Mouse (Mus musculus): ENCODE data around the gene Srd5a1. TPM values are rescaled to one million over a fixed set of nuclear protein-coding genes. Genes with fewer than 3 reads are reported as not detected.
"Not testable (repeated sequence)": the region's sequence is repeated elsewhere in the genome, so short reads cannot be mapped to it uniquely, and the experiment has no call there.

Gene Srd5a1
- polyA plus RNA-seq, 1 experiment from 2014 or later: 29.2 TPM

DNA sequence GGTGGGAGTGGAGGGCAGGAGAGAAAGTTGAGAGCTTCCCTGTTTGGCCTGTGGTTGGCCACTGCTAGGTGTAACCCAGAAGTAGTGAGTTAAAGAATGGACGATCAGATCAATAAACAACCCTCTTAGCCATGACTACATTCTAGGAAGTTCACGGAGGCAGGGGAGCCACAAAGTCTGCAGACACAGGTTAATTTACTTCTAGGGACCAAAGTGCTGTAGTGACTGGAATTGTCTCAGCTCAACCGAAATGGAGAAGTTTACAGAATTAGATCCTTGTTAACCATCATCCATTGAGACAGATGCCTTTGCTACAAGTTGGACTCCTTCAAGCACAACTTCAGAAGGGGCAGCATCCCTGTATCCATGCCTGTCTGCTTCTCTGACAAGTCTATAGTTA lies 23.4 kb downstream of the Srd5a1 start:
- Histone ChIP-seq H3K27me3 (ENCODE audit: poor library complexity, severe bottlenecking) (no peaks in the 10 kb centered on the region), H3K36me3 (replicated peaks) (no peaks in the 10 kb centered on the region; the same call in 1 of the 2 replicates), H3K4me1 (peaks cover 8% of the 10 kb centered on the region; the same call in 1 of the 2 replicates), H3K9me3 (no peaks in the 10 kb centered on the region), H3K4me3 (no peak overlapping the region), H3K27ac (no peak overlapping the region)
- 82% methylated on average over 3 of the region's 3 CpGs for WGBS
- DNase-seq (ENCODE audit: extremely low spot score, low spot score): no peak

DNA sequence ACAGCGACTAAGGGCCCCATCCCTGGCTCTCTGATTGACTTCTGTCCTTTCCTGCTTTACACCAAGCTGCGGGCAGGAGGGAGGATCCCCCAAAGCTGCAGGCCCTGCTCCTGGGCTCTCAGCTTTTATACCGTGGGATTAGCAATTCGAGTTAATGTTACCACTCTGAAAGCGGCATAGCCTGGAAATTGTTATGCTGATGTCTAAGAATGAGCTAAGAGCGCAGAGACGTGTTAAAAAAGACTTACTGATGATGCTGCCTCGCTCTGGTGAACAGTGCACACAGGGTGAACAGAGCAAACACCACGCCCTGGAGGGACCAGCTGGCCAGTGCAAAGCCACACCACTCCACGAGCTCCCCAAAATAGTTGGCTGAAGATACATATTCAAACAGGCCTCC lies 24.9 kb downstream of the Srd5a1 start:
- 61% methylated on average over 10 of the region's 10 CpGs for WGBS
- Histone ChIP-seq H3K36me3 (replicated peaks) (no peaks in the 10 kb centered on the region; the same call in 1 of the 2 replicates), H3K27me3 (ENCODE audit: poor library complexity, severe bottlenecking) (no peaks in the 10 kb centered on the region), H3K9me3 (no peaks in the 10 kb centered on the region), H3K4me3 (no peak overlapping the region), H3K4me1 (peaks cover 8% of the 10 kb centered on the region; the same call in 1 of the 2 replicates), H3K27ac (no peak overlapping the region)
- no peak for DNase-seq (ENCODE audit: extremely low spot score, low spot score)

DNA sequence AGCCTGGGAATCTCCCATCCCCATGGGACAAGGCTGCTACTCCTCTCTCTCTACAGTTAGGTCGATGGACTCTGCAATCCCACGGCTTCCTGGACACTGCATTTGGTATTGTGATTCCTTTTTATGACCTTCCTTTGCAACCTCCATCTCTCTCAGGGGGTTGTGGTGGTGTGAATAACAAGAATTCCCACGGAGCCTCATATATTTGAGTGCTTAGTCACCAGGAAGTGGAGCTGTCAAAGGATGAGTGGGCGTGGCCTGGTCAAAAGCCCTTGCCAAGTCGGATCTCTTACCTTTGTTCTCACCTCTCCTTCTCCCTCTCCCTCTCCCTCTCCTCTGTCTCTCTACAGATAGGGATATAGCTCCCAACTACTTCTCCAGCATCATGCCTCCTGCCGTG lies 25.4 kb downstream of the Srd5a1 start:
- Histone ChIP-seq H3K4me1 (peaks cover 8% of the 10 kb centered on the region; the same call in 1 of the 2 replicates), H3K27ac (no peak overlapping the region), H3K36me3 (replicated peaks) (no peaks in the 10 kb centered on the region), H3K27me3 (ENCODE audit: poor library complexity, severe bottlenecking) (no peaks in the 10 kb centered on the region), H3K4me3 (no peak overlapping the region), H3K9me3 (no peaks in the 10 kb centered on the region)
- WGBS: 71% methylated on average over 6 of the region's 6 CpGs
- DNase-seq (ENCODE audit: extremely low spot score, low spot score): no peak

DNA sequence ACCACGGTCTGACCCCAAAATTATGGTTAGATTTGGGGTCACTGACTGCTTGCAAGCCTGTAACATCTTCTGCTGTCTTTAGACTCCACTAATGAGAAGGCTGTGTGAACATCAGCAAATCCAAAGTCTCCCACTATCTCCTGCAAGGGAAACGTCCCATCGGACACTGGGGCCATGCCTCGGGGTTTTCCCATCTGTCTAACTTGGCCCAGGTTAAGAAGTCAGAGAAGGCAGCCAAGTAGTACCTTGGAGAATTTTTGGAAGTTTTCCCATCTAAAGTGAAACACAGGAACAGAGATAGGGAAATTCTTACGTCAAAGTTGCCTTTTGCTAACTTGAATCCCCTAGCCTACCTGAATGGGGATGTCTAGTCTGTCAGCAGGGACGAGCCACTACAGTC lies 27.7 kb downstream of the Srd5a1 start:
- DNase-seq (ENCODE audit: extremely low spot score, low spot score): no peak

DNA sequence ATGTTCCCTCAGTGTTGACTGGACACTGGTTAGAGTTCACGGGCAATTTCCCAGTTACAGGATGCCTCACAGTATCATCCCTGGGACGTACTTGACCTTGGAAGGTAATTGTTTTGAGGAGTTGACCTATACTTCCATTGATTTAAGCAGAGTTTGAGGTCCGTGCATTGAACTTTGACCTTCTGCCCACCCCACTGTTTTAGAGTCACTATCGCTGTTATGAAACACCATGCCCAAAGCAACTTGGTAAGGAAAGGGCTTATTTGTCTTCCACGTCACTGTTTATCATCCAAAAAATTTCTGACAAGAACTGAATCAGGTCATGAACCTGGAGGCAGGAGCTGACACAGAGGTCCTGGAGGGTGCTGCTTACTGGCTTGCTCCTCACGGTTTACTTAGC lies 28.8 kb downstream of the Srd5a1 start:
- peaks cover 8% of the 10 kb centered on the region; the same call in 1 of the 2 replicates for H3K4me1 ChIP-seq
- no peaks in the 10 kb centered on the region for H3K27me3 ChIP-seq (ENCODE audit: poor library complexity, severe bottlenecking)
- no peak overlapping the region for H3K4me3 ChIP-seq
- 91% methylated on average over 6 of the region's 6 CpGs for WGBS
- no peak overlapping the region for H3K27ac ChIP-seq
- DNase-seq (ENCODE audit: extremely low spot score, low spot score): no peak
- no peaks in the 10 kb centered on the region for H3K9me3 ChIP-seq
- H3K36me3 ChIP-seq (replicated peaks): no peaks in the 10 kb centered on the region

More for the DNA sequence above, 27.7 kb downstream of the Srd5a1 start:
- Histone ChIP-seq H3K4me1 (peaks cover 8% of the 10 kb centered on the region; the same call in 1 of the 2 replicates), H3K27me3 (ENCODE audit: poor library complexity, severe bottlenecking) (no peaks in the 10 kb centered on the region), H3K36me3 (replicated peaks) (no peaks in the 10 kb centered on the region), H3K9me3 (no peaks in the 10 kb centered on the region), H3K27ac (no peak overlapping the region), H3K4me3 (no peak overlapping the region)
- WGBS: 94% methylated on average over 6 of the region's 6 CpGs

DNA sequence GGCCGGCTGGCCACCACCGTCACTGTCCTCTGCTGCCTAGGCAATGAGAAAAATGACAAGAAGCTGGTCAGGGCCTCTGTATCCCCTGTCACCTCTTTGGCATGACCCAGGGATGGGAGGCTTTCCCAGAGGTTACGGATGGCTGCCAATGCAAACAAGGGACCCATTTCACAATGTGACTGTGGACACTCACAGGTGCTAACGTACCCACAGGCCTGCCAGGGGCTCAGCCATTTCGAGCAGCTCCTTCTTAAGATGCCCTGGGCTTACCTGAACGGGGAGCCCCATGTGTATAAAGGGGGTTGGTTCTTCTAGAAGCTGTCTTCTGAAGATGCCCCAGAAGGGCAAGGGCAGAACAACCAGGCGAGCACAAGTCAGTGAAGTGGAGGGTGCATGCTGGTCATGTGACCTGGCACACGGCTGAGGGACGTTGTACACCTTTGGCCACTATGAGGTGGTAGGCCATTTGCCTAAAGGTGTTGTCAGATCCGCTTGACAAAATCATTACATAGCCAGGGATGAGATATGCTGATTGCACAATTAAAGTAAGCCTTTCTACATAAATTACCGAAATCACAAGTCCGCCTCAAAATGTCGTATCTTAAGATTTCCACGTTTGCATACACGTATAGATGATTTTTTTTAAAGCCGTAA lies 33.9 kb downstream of the Srd5a1 start:
- Histone ChIP-seq H3K4me3 (no peak overlapping the region), H3K27ac (no peak overlapping the region), H3K36me3 (replicated peaks) (0 out of 2 replicates have a peak, but pooled peaks cover 2% of the 10 kb centered on the region), H3K9me3 (no peaks in the 10 kb centered on the region), H3K27me3 (ENCODE audit: poor library complexity, severe bottlenecking) (no peaks in the 10 kb centered on the region), H3K4me1 (no peaks in the 10 kb centered on the region)
- WGBS: 91% methylated on average over 16 of the region's 16 CpGs
- DNase-seq (ENCODE audit: extremely low spot score, low spot score): no peak

DNA sequence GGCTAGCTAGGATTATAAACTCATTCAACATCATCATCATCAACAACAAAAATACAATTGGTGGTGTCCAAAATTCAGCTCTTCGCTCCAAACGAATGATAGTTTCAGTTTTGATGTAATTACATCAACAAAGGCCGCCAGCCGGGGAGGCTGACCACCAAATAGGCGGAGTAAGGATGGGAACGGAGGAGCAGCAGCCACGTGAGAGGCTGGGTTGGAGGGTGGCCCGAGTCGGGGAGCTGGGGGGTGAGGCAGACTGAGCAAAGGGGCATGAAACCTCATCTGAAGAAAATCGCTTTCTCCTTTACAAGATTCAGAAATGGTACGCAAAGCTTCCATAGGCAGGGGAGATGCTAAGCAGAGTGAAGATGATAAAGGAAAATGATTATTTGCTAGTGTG lies 34.6 kb downstream of the Srd5a1 start:
- H3K27ac ChIP-seq: no peak overlapping the region
- H3K36me3 ChIP-seq (replicated peaks): 0 out of 2 replicates have a peak, but pooled peaks cover 2% of the 10 kb centered on the region
- H3K9me3 ChIP-seq: no peaks in the 10 kb centered on the region
- H3K27me3 ChIP-seq (ENCODE audit: poor library complexity, severe bottlenecking): no peaks in the 10 kb centered on the region
- H3K4me1 ChIP-seq: no peaks in the 10 kb centered on the region
- no peak for DNase-seq (ENCODE audit: extremely low spot score, low spot score)
- 72% methylated on average over 11 of the region's 11 CpGs for WGBS
- H3K4me3 ChIP-seq: no peak overlapping the region

DNA sequence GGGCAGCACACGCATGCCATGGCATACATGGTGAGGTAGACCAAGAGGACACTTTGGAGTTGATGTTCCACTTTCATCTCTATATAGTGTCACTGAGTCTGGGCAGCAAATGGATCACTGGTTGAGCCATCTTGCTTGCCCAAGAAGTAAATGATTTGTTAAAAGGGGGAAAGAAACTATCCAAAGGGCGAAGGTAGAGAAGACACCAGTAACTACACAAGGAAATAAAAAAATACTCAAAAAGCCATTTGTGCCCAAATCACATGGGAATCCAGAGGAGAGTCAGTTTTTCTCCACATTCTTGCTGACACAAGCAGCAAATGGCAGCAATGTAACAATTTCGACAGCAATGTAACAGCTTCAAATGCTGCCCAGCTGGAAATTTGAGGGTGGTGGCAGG lies 38.6 kb downstream of the Srd5a1 start:
- Histone ChIP-seq H3K9me3 (no peaks in the 10 kb centered on the region), H3K4me1 (no peaks in the 10 kb centered on the region), H3K27me3 (ENCODE audit: poor library complexity, severe bottlenecking) (no peaks in the 10 kb centered on the region), H3K4me3 (no peak overlapping the region), H3K36me3 (replicated peaks) (0 out of 2 replicates have a peak, but pooled peaks cover 2% of the 10 kb centered on the region), H3K27ac (no peak overlapping the region)
- no peak for DNase-seq (ENCODE audit: extremely low spot score, low spot score)
- WGBS: 93% methylated on average over 3 of the region's 3 CpGs

DNA sequence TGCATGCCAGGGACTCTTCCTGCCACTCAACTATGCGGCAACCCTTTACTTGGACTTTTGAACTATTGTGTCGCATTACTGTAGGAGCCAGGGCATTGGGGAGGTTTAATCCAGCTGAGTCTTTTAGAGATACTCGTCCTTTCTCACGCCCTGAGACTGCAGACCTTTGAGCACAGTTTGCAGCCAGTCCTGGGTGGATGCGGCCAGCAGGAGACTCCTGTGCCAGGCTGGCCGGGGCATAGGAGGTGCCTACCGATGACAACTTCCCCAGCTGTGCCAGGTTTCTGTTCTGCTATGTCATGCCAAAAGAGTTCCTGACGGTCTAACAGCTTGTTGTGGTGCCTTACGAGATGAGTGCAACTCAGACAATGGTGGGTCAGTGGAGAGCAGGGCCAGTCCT lies 42.0 kb downstream of the Srd5a1 start:
- Histone ChIP-seq H3K27me3 (ENCODE audit: poor library complexity, severe bottlenecking) (no peaks in the 10 kb centered on the region), H3K4me3 (no peak overlapping the region), H3K36me3 (replicated peaks) (0 out of 2 replicates have a peak, but pooled peaks cover 2% of the 10 kb centered on the region), H3K9me3 (no peaks in the 10 kb centered on the region), H3K27ac (no peak overlapping the region), H3K4me1 (no peaks in the 10 kb centered on the region)
- DNase-seq (ENCODE audit: extremely low spot score, low spot score): no peak
- 87% methylated on average over 9 of the region's 9 CpGs for WGBS

DNA sequence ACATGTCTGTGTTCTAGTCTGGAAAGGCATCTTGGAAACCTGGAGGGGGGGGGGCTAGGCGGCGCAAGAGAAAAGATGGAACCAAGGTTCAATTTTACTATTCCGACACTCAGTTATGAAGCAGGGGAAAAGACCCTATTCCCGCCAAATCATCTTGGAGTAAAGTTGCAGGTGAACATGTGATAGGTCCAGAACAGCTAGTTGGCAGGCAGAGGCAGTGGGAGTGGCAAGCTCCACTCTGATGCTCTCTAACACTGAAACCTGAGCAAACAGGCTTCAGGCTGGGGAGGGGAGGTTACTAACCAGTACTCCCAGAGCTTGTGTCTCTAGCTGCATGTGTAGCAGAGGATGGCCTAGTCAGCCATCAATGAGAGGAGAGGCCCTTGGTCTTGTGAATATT lies 45.8 kb downstream of the Srd5a1 start:
- not testable (repeated sequence) for H3K4me3 ChIP-seq; H3K36me3 ChIP-seq (replicated peaks); H3K27me3 ChIP-seq (ENCODE audit: poor library complexity, severe bottlenecking); H3K4me1 ChIP-seq; DNase-seq (ENCODE audit: extremely low spot score, low spot score); H3K27ac ChIP-seq; H3K9me3 ChIP-seq
- WGBS: 87% methylated on average over 4 of the region's 4 CpGs

DNA sequence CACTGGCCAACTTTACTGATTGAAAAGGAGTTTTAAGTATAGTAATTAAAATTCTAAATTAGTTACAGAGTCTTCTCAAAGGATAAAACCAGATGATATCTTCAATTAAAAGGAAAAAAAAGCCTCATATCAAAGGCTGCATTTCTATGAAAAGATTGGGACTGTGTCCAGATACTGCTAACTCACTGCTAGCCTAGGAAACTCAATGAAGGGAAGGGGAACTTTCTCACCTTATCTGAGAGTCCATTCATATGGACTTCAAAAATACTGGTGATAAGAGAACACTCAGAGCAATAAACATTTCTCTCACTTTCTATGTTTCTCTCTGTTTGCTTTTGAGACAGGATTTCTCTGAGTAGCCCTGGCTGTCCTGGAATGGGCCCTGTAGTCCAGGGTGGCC lies 46.7 kb downstream of the Srd5a1 start:
- H3K4me1 ChIP-seq: peaks cover 2% of the 10 kb centered on the region
- H3K36me3 ChIP-seq (replicated peaks): no peaks in the 10 kb centered on the region
- no peak for DNase-seq (ENCODE audit: extremely low spot score, low spot score)
- H3K9me3 ChIP-seq: no peaks in the 10 kb centered on the region
- no peak overlapping the region for H3K4me3 ChIP-seq
- no peak overlapping the region for H3K27ac ChIP-seq
- H3K27me3 ChIP-seq (ENCODE audit: poor library complexity, severe bottlenecking): no peaks in the 10 kb centered on the region

DNA sequence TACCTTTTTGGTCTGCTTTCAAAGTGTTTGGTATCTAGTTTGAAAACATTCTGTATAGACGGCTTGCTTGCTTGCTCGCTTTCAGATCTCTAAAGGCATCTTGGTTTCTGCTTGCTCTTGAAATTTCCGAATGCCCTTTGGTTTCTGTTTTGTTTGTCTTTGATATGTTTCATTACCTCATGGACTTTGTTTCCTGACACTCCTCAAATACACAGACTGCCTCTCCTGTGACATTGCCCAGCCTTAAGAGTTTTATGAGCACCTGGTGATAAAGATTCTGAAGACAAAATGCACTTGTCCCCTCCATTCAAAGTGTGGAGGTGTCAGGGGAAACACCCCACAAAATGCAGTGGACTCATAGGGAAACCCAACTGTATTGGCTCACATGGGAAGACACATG lies 47.3 kb downstream of the Srd5a1 start:
- Histone ChIP-seq H3K9me3 (no peaks in the 10 kb centered on the region), H3K4me1 (peaks cover 8% of the 10 kb centered on the region), H3K27ac (no peak overlapping the region), H3K4me3 (no peak overlapping the region), H3K27me3 (ENCODE audit: poor library complexity, severe bottlenecking) (no peaks in the 10 kb centered on the region), H3K36me3 (replicated peaks) (no peaks in the 10 kb centered on the region)
- no peak for DNase-seq (ENCODE audit: extremely low spot score, low spot score)
- 88% methylated on average over 3 of the region's 3 CpGs for WGBS

DNA sequence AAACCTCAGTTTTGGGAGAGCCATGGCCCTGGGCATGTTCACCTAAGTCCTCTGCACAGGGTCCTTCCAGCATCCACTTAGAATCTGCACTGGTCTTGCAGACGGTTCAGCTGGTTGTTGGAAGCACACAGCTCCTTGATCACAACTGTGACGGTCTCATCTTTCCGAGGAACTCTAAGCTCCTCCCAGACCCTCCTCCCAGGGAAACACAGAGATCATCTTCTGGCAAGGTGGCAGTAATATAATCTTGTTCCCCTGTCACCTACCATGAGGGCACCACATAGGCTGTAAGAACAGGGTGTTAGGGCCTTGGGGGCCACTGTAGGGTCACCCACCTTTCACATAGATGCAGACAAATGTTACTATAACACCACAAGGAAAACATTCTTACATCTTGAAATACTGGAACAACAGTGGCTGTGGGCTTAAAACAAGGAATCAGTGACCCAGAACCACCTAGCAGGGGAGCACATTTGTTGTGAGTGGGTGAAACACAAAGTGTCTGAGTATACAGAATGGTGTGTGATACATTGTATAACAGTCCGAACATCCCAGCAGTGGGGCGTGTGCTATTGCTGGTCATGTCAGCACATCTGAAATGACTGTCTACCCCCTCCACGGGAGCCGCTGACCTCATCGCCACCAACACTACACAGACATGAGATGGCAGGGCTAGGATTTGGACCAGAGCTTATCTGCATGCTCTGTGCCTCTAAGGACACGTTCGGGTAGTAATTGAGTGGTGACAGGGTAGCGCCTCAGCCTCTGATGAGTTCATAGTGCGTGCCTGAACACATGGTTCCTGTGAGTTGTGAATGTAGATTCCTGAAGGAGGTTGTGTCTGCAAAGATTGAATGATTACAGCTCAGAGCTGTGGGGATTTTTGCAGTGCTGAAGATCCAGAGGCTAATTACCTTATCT lies 48.3 kb downstream of the Srd5a1 start:
- 83% methylated on average over 12 of the region's 12 CpGs for WGBS
- Histone ChIP-seq H3K4me3 (no peak overlapping the region), H3K36me3 (replicated peaks) (no peaks in the 10 kb centered on the region), H3K9me3 (no peaks in the 10 kb centered on the region), H3K27ac (no peak overlapping the region), H3K4me1 (peaks cover 8% of the 10 kb centered on the region), H3K27me3 (ENCODE audit: poor library complexity, severe bottlenecking) (no peaks in the 10 kb centered on the region)
- DNase-seq (ENCODE audit: extremely low spot score, low spot score): no peak
